Mouse (Mus musculus): ENCODE results near the gene Speer4d. TPM values are rescaled to one million over a fixed set of nuclear protein-coding genes. Genes with fewer than 3 reads are reported as not detected.
A peak's percentile ranks its signal among the peaks of the same experiment; 100 is the strongest.
"Not testable (repeated sequence)": the region's sequence is repeated elsewhere in the genome, so short reads cannot be mapped to it uniquely, and the experiment has no call there.

The Speer4d gene
- polyA plus RNA-seq, 1 experiment from 2014 or later, result not detected

GRCm38 (mm10) chr5:15610695-15611094 lies 8.2 kb upstream of the Speer4d start:
- H3K4me1 ChIP-seq (replicated peaks; ENCODE audit: insufficient read depth, low read length); H3K27ac ChIP-seq; H3K9me3 ChIP-seq (replicated peaks; ENCODE audit: low read length); H3K27me3 ChIP-seq (ENCODE audit: insufficient read depth, low read length); H3K36me3 ChIP-seq (ENCODE audit: insufficient read depth, low read length); H3K4me3 ChIP-seq (replicated peaks; ENCODE audit: low read depth, low read length); H3K4me2 ChIP-seq (ENCODE audit: low read length); H3K9ac ChIP-seq (ENCODE audit: low read depth, low read length); ATAC-seq (replicated peaks; ENCODE audit: low FRiP score, low read depth): not testable (repeated sequence)
- 4% methylated on average over 1 of the region's 1 CpGs for WGBS
- DNase-seq (ENCODE audit: low spot score), result peak; percentile 58
- TF ChIP-seq CTCF (IDR thresholded peaks at IDR 0.05; ENCODE audit: low read depth), result peak; percentile 56

- H3K4me3 ChIP-seq (replicated peaks; ENCODE audit: low read depth, low read length); DNase-seq (ENCODE audit: low spot score); H3K9me3 ChIP-seq (replicated peaks; ENCODE audit: low read length); H3K4me2 ChIP-seq (ENCODE audit: low read length); H3K4me1 ChIP-seq (replicated peaks; ENCODE audit: insufficient read depth, low read length); H3K27me3 ChIP-seq (ENCODE audit: insufficient read depth, low read length); H3K27ac ChIP-seq; ATAC-seq (replicated peaks; ENCODE audit: low FRiP score, low read depth); H3K36me3 ChIP-seq (ENCODE audit: insufficient read depth, low read length); H3K9ac ChIP-seq (ENCODE audit: low read depth, low read length): not testable (repeated sequence)
- 81% methylated on average over 3 of the region's 3 CpGs for WGBS
These were observed 2.7 kb upstream of the Speer4d start for GRCm38 (mm10) chr5:15616195-15616594.

- not testable (repeated sequence) for H3K4me2 ChIP-seq (ENCODE audit: low read length); H3K9ac ChIP-seq (ENCODE audit: low read depth, low read length); DNase-seq (ENCODE audit: low spot score); H3K27ac ChIP-seq; ATAC-seq (replicated peaks; ENCODE audit: low FRiP score, low read depth); H3K9me3 ChIP-seq (replicated peaks; ENCODE audit: low read length); H3K27me3 ChIP-seq (ENCODE audit: insufficient read depth, low read length); H3K36me3 ChIP-seq (ENCODE audit: insufficient read depth, low read length); H3K4me3 ChIP-seq (replicated peaks; ENCODE audit: low read depth, low read length); H3K4me1 ChIP-seq (replicated peaks; ENCODE audit: insufficient read depth, low read length)
- peak; percentile 32; the same call in 1 of the 2 replicates for TF ChIP-seq CTCF (IDR thresholded peaks at IDR 0.05; ENCODE audit: low read depth)
- 37% methylated on average over 1 of the region's 1 CpGs for WGBS
These were observed 9.3 kb downstream of the Speer4d start for GRCm38 (mm10) chr5:15628136-15628535.

DNA sequence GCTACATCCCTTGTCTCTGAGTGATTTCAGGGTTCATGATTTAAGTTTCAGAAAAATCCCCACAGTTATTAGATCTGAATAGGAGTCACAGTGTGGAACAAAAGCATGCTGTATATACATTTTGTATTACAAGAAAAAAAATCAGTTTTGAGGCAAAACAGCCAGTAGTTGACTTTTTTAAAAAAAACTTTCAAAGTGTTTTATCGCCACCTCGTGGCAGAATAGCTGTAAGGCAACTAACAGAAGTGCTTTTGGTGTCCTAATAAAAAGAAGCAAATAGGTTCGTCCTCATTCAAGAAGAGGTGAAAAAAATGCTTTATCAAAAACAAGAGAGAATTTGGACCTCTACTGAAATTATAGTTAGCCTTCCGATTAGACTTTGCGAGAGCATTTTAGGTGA lies 11.2 kb downstream of the Speer4d start:
- H3K4me1 ChIP-seq (replicated peaks; ENCODE audit: insufficient read depth, low read length); H3K36me3 ChIP-seq (ENCODE audit: insufficient read depth, low read length); ATAC-seq (replicated peaks; ENCODE audit: low FRiP score, low read depth); H3K27ac ChIP-seq; H3K4me2 ChIP-seq (ENCODE audit: low read length); H3K27me3 ChIP-seq (ENCODE audit: insufficient read depth, low read length); H3K9me3 ChIP-seq (replicated peaks; ENCODE audit: low read length); H3K9ac ChIP-seq (ENCODE audit: low read depth, low read length); H3K4me3 ChIP-seq (replicated peaks; ENCODE audit: low read depth, low read length): not testable (repeated sequence)
- WGBS, result 32% methylated on average over 5 of the region's 5 CpGs
- DNase-seq (ENCODE audit: low spot score), result peak; percentile 37
- TF ChIP-seq CTCF (IDR thresholded peaks at IDR 0.05; ENCODE audit: low read depth), result peak; percentile 45

- peak; percentile 68 for ATAC-seq (replicated peaks; ENCODE audit: low FRiP score, low read depth)
- DNase-seq (ENCODE audit: low spot score), result not testable (repeated sequence)
- WGBS, result 69% methylated on average over 2 of the region's 2 CpGs
These were observed 18.8 kb downstream of the Speer4d start for GRCm38 (mm10) chr5:15637637-15638036.

GRCm38 (mm10) chr5:15645707-15646106 lies 26.8 kb downstream of the Speer4d start:
- 30% methylated on average over 6 of the region's 6 CpGs for WGBS
- peak; percentile 41 for TF ChIP-seq CTCF (IDR thresholded peaks at IDR 0.05; ENCODE audit: low read depth)
- H3K4me3 ChIP-seq (replicated peaks; ENCODE audit: low read depth, low read length); H3K9ac ChIP-seq (ENCODE audit: low read depth, low read length); H3K36me3 ChIP-seq (ENCODE audit: insufficient read depth, low read length); ATAC-seq (replicated peaks; ENCODE audit: low FRiP score, low read depth); H3K27me3 ChIP-seq (ENCODE audit: insufficient read depth, low read length); H3K4me2 ChIP-seq (ENCODE audit: low read length); H3K9me3 ChIP-seq (replicated peaks; ENCODE audit: low read length); H3K4me1 ChIP-seq (replicated peaks; ENCODE audit: insufficient read depth, low read length); H3K27ac ChIP-seq: not testable (repeated sequence)
- DNase-seq (ENCODE audit: low spot score), result peak; percentile 25

More at GRCm38 (mm10) chr5:15637637-15638036, 18.8 kb downstream of the Speer4d start:
- H3K9ac ChIP-seq (ENCODE audit: low read depth, low read length); H3K27ac ChIP-seq; H3K36me3 ChIP-seq (ENCODE audit: insufficient read depth, low read length); H3K9me3 ChIP-seq (replicated peaks; ENCODE audit: low read length); H3K4me2 ChIP-seq (ENCODE audit: low read length); H3K27me3 ChIP-seq (ENCODE audit: insufficient read depth, low read length); H3K4me3 ChIP-seq (replicated peaks; ENCODE audit: low read depth, low read length); H3K4me1 ChIP-seq (replicated peaks; ENCODE audit: insufficient read depth, low read length): not testable (repeated sequence)

- not testable (repeated sequence) for H3K36me3 ChIP-seq (ENCODE audit: insufficient read depth, low read length); H3K9me3 ChIP-seq (replicated peaks; ENCODE audit: low read length); DNase-seq (ENCODE audit: low spot score); H3K4me2 ChIP-seq (ENCODE audit: low read length); H3K4me3 ChIP-seq (replicated peaks; ENCODE audit: low read depth, low read length); ATAC-seq (replicated peaks; ENCODE audit: low FRiP score, low read depth); H3K27me3 ChIP-seq (ENCODE audit: insufficient read depth, low read length); H3K27ac ChIP-seq; H3K9ac ChIP-seq (ENCODE audit: low read depth, low read length); H3K4me1 ChIP-seq (replicated peaks; ENCODE audit: insufficient read depth, low read length)
- WGBS, result 74% methylated on average over 2 of the region's 2 CpGs
- peak; percentile 30; the same call in 1 of the 2 replicates for TF ChIP-seq CTCF (IDR thresholded peaks at IDR 0.05; ENCODE audit: low read depth)
These were observed 33.5 kb downstream of the Speer4d start for GRCm38 (mm10) chr5:15652334-15652733.

GRCm38 (mm10) chr5:15656959-15657358 lies 38.1 kb downstream of the Speer4d start, which contains the start of gene 4930572O03Rik:
4930572O03Rik (minus strand) TSS chr5:15657059.
- DNase-seq (ENCODE audit: low spot score); H3K27me3 ChIP-seq (ENCODE audit: insufficient read depth, low read length); H3K27ac ChIP-seq; H3K4me1 ChIP-seq (replicated peaks; ENCODE audit: insufficient read depth, low read length); H3K9ac ChIP-seq (ENCODE audit: low read depth, low read length); H3K4me2 ChIP-seq (ENCODE audit: low read length); H3K9me3 ChIP-seq (replicated peaks; ENCODE audit: low read length); H3K36me3 ChIP-seq (ENCODE audit: insufficient read depth, low read length); ATAC-seq (replicated peaks; ENCODE audit: low FRiP score, low read depth); H3K4me3 ChIP-seq (replicated peaks; ENCODE audit: low read depth, low read length): not testable (repeated sequence)
- WGBS, result 73% methylated on average over 1 of the region's 1 CpGs

- not testable (repeated sequence) for DNase-seq (ENCODE audit: low spot score)
These were observed 45.0 kb downstream of the Speer4d start for GRCm38 (mm10) chr5:15663847-15664246.

More at GRCm38 (mm10) chr5:15663847-15664246, 45.0 kb downstream of the Speer4d start:
- H3K27ac ChIP-seq; H3K4me1 ChIP-seq (replicated peaks; ENCODE audit: insufficient read depth, low read length); H3K27me3 ChIP-seq (ENCODE audit: insufficient read depth, low read length); H3K4me2 ChIP-seq (ENCODE audit: low read length); H3K36me3 ChIP-seq (ENCODE audit: insufficient read depth, low read length); H3K4me3 ChIP-seq (replicated peaks; ENCODE audit: low read depth, low read length); H3K9me3 ChIP-seq (replicated peaks; ENCODE audit: low read length); ATAC-seq (replicated peaks; ENCODE audit: low FRiP score, low read depth); H3K9ac ChIP-seq (ENCODE audit: low read depth, low read length): not testable (repeated sequence)
- 72% methylated on average over 7 of the region's 7 CpGs for WGBS

All from kidney, postnatal 0 days (tissue).